Mouse (Mus musculus) heart, embryonic 10.5 days (tissue): Measurements from ENCODE around the gene A630095N17Rik. TPM values are rescaled to one million over a fixed set of nuclear protein-coding genes. Genes with fewer than 3 reads are reported as not detected.

Source experiments
- DNase-seq: peaks from one replicate; pipeline ENCODE4 v3.0.0-alpha.2; 2017; ENCODE audit warnings: low spot score
- H3K27ac ChIP-seq: fragments of 300-500 bp; sonication (generic); 2 replicates; pipeline ENCODE4 v1.5.1; 2016; ENCODE audit warnings: mild to moderate bottlenecking
- H3K27me3 ChIP-seq: fragments of 300-500 bp; sonication (generic); 2 replicates; pipeline ENCODE4 v1.6.1; 2016; ENCODE audit warnings: mild to moderate bottlenecking; ENCODE audit not compliant: poor library complexity, insufficient read depth, severe bottlenecking
- H3K36me3 ChIP-seq: fragments of 300-500 bp; sonication (generic); 2 replicates; pipeline ENCODE4 v1.6.1; 2016; ENCODE audit warnings: mild to moderate bottlenecking, moderate library complexity
- H3K4me1 ChIP-seq: fragments of 300-500 bp; sonication (generic); 2 replicates; pipeline ENCODE4 v1.6.1; 2016; ENCODE audit warnings: mild to moderate bottlenecking
- H3K4me3 ChIP-seq: fragments of 300-500 bp; sonication (generic); 2 replicates; pipeline ENCODE4 v1.5.1; 2016; ENCODE audit warnings: mild to moderate bottlenecking, moderate library complexity
- H3K9me3 ChIP-seq: fragments of 300-500 bp; sonication (generic); 2 replicates; pipeline ENCODE4 v1.6.1; 2016; ENCODE audit warnings: mild to moderate bottlenecking, moderate library complexity
- WGBS: fragments of 180-500 bp; shearing (Covaris S2); methylation state at CpG from one replicate; pipeline ENCODE4 v1.1.7; 2016; 5-methylcytosine and 5-hydroxymethylcytosine counted together
- polyA plus RNA-seq: library from polyadenylated mRNA; unstranded; fragments of >200 nt; fragmentation: Nextera tagmentation; extraction: Ambion mirVana; gene quantifications from 2 replicates; pipeline ENCODE4 v1.2.1, GENCODE M21; 2016

The A630095N17Rik gene
- polyA plus RNA-seq, 1 experiment from 2014 or later = not detected

DNA sequence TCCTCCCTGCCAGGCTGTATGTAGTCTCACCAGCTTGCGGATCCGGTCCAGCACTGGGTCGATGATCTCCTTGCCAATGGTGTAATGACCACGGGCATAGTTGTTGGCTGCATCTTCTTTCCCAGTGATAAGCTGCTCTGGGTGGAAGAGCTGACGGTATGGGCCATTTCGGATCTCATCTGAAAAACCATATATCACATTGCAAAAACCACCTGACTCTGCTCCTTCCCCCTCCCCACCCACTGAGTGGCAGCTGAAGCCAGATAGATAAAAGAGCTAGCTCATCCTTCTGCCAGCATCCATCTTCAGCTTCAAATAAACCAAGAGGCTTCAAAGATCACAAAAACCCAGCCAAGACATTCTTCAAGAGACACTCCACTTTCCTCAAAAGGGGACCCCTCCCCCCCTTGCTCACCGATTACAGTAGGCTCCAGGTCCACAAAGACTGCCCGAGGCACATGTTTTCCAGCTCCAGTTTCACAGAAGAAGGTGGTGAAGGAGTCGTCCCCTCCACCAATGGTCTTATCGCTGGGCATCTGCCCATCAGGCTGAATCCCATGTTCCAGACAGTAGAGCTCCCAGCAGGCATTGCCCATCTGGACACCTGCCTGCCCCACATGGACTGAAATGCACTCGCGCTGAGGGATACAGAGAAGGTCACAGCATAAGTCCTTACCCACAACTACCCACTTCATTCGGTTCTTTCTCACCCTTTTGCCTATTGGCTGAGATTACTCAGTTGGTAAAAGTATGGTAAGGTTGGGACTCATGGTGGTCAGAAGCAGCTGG lies 14.9 kb downstream of the A630095N17Rik start:
- WGBS = 70% methylated on average over 13 of the region's 13 CpGs
- peaks cover 35% of the 10 kb centered on the region for H3K4me1 ChIP-seq
- H3K9me3 ChIP-seq = no peaks in the 10 kb centered on the region
- no peak for DNase-seq
- H3K36me3 ChIP-seq = peaks cover 44% of the 10 kb centered on the region
- H3K27ac ChIP-seq = no peak overlapping the region
- peak overlapping the region; percentile 6; the same call in 1 of the 2 replicates for H3K4me3 ChIP-seq
- peaks cover 62% of the 10 kb centered on the region for H3K27me3 ChIP-seq

GRCm38 (mm10) chr1:75215785-75216184 lies 16.1 kb downstream of the A630095N17Rik start:
- Histone ChIP-seq H3K9me3 (no peaks in the 10 kb centered on the region), H3K27ac (no peak overlapping the region), H3K4me1 (peaks cover 43% of the 10 kb centered on the region), H3K4me3 (no peak overlapping the region), H3K36me3 (peaks cover 48% of the 10 kb centered on the region), H3K27me3 (peaks cover 50% of the 10 kb centered on the region)
- 88% methylated on average over 9 of the region's 9 CpGs for whole genome bisulfite sequencing
- DNase-seq = no peak

DNA sequence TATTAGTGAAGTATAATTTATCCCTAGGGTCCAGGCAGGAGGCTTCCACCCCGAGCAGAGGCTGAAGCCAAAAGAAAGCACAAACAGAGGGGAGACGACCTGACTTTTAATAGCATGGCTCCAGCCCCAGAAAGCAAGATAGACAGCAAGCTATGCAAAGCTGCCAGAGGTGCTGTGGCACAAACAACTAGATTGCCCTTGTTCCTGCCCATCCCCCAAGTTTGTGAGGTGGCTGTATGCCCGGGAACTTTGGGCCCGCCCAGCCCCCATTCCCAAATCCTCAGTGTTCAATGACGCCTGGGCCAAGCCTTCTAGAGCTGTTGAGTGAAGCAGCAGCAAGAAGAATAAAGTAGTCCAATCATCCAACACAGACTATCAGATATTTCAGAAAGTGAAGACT lies 17.0 kb downstream of the A630095N17Rik start:
- H3K27me3 ChIP-seq = peaks cover 42% of the 10 kb centered on the region
- no peaks in the 10 kb centered on the region for H3K9me3 ChIP-seq
- peaks cover 48% of the 10 kb centered on the region for H3K4me1 ChIP-seq
- no peak for DNase-seq
- peaks cover 48% of the 10 kb centered on the region for H3K36me3 ChIP-seq
- 79% methylated on average over 5 of the region's 5 CpGs for WGBS
- H3K27ac ChIP-seq = no peak overlapping the region
- no peak overlapping the region for H3K4me3 ChIP-seq

- H3K27ac ChIP-seq = no peak overlapping the region
- no peak overlapping the region for H3K4me3 ChIP-seq
- no peaks in the 10 kb centered on the region for H3K9me3 ChIP-seq
- peaks cover 48% of the 10 kb centered on the region for H3K36me3 ChIP-seq
- peaks cover 42% of the 10 kb centered on the region for H3K27me3 ChIP-seq
- 64% methylated on average over 2 of the region's 2 CpGs for WGBS
- DNase-seq = no peak
- peaks cover 48% of the 10 kb centered on the region for H3K4me1 ChIP-seq
Measured at GRCm38 (mm10) chr1:75214442-75214841, 17.5 kb downstream of the A630095N17Rik start.

DNA sequence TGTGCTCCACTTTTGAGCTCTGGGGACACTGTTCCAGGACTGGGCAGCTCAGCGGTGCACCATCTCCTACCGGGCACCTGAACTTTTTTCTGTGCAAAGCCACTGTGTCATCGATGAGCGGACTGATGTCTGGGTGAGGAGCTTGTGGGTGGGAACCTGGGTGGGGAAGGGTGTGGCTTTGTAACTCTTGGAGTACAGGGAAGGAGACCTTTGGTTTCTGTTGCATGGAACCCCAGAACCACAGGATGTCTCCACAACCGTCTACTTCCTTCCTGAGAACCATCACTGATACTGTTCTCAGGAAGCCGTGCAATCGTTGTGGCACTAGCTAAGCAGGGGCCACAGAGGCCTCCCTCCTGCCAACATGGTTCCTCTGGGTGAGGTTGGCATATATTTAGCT lies 18.8 kb downstream of the A630095N17Rik start:
- H3K27me3 ChIP-seq = peaks cover 41% of the 10 kb centered on the region
- no peak overlapping the region for H3K4me3 ChIP-seq
- peaks cover 41% of the 10 kb centered on the region for H3K4me1 ChIP-seq
- H3K9me3 ChIP-seq = no peaks in the 10 kb centered on the region
- peaks cover 48% of the 10 kb centered on the region for H3K36me3 ChIP-seq
- 83% methylated on average over 7 of the region's 7 CpGs for WGBS
- no peak for DNase-seq
- no peak overlapping the region for H3K27ac ChIP-seq

GRCm38 (mm10) chr1:75212542-75212941 lies 19.4 kb downstream of the A630095N17Rik start:
- 75% methylated on average over 4 of the region's 4 CpGs for WGBS
- no peak overlapping the region; the same call in 1 of the 2 replicates for H3K4me3 ChIP-seq
- no peak for DNase-seq
- peaks cover 36% of the 10 kb centered on the region for H3K27me3 ChIP-seq
- no peak overlapping the region for H3K27ac ChIP-seq
- peaks cover 37% of the 10 kb centered on the region for H3K4me1 ChIP-seq
- H3K36me3 ChIP-seq = peaks cover 48% of the 10 kb centered on the region
- H3K9me3 ChIP-seq = no peaks in the 10 kb centered on the region

DNA sequence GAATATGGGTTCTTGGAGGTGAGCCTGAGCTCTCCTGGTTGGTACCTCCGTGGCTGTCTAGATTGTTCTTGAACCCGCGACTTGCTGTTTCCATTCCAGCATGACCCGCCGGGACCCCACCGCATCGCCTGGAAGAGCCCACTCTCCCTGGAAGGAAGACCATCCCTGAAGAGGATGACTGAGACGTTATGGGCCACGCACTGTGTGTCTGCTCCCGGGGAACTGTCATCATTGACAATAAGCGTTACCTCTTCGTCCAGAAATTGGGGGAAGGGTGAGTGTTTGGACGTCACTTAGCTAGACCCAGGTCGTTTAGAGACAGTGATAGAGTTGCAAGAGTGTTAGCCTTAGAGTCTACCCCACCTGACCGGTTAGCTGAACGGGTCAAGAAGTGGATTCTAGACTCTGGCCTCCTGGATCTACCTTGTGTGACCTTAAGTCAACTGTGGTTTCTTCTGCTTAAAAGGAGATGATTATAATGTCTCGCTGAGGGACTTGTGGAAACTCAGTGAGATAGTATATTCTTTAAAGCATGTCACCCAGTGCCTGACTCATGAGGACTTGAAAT lies 20.7 kb downstream of the A630095N17Rik start:
- WGBS = 10% methylated on average over 17 of the region's 17 CpGs
- peaks cover 23% of the 10 kb centered on the region; the same call in 1 of the 2 replicates for H3K27me3 ChIP-seq
- no peaks in the 10 kb centered on the region for H3K9me3 ChIP-seq
- peak overlapping the region; percentile 94 for H3K27ac ChIP-seq
- peak overlapping the region; percentile 97 for H3K4me3 ChIP-seq
- DNase-seq = no peak
- peaks cover 46% of the 10 kb centered on the region for H3K36me3 ChIP-seq
- H3K4me1 ChIP-seq = peaks cover 37% of the 10 kb centered on the region

GRCm38 (mm10) chr1:75210136-75211087 lies 21.5 kb downstream of the A630095N17Rik start, which contains the start of the genes Glb1l and Stk16:
Glb1l (minus strand) TSS chr1:75210813.
Stk16 (plus strand) TSS chr1:75210838.
- WGBS = 6% methylated on average over 42 of the region's 42 CpGs
- Histone ChIP-seq H3K27ac (peak within 1 kb of the TSS; percentile 94), H3K27me3 (peaks cover 18% of the 10 kb centered on the region; the same call in 1 of the 2 replicates), H3K9me3 (no peaks in the 10 kb centered on the region), H3K4me1 (peaks cover 37% of the 10 kb centered on the region), H3K36me3 (peaks cover 38% of the 10 kb centered on the region), H3K4me3 (peak within 1 kb of the TSS; percentile 97)
- peak; percentile 97 for DNase-seq

- 12% methylated on average over 34 of the region's 34 CpGs for WGBS
- peak overlapping the region; percentile 57; the same call in 1 of the 2 replicates for H3K27ac ChIP-seq
- H3K4me1 ChIP-seq = peaks cover 37% of the 10 kb centered on the region
- no peaks in the 10 kb centered on the region for H3K9me3 ChIP-seq
- DNase-seq = no peak
- H3K36me3 ChIP-seq = peaks cover 25% of the 10 kb centered on the region
- H3K27me3 ChIP-seq = peaks cover 18% of the 10 kb centered on the region; the same call in 1 of the 2 replicates
- peak overlapping the region; percentile 55 for H3K4me3 ChIP-seq
Measured at GRCm38 (mm10) chr1:75208967-75209678, 22.8 kb downstream of the A630095N17Rik start.

DNA sequence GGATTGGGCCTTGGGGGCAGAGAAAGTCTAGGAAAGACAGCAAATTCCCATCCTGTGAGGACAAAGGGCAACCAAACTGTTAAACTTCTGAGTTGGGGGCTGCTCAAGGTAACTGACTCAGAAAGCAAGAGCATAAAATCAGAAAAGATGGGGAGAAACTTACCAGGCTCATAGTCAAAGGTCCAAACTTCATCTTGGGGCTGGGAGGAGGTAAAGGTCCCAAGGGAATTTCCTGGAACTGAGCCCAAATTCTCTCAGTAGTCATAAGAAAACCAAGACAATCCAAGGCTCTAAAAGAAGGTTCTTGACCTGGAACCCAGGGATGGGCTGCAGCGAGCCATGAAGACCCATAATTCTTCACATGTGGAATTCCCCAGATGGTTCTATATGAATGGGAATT lies 30.7 kb downstream of the A630095N17Rik start:
- WGBS = 87% methylated on average over 1 of the region's 1 CpGs
- Histone ChIP-seq H3K27me3 (no peaks in the 10 kb centered on the region), H3K36me3 (peaks cover 37% of the 10 kb centered on the region), H3K4me3 (no peak overlapping the region), H3K27ac (no peak overlapping the region), H3K4me1 (no peaks in the 10 kb centered on the region), H3K9me3 (no peaks in the 10 kb centered on the region)
- no peak for DNase-seq

DNA sequence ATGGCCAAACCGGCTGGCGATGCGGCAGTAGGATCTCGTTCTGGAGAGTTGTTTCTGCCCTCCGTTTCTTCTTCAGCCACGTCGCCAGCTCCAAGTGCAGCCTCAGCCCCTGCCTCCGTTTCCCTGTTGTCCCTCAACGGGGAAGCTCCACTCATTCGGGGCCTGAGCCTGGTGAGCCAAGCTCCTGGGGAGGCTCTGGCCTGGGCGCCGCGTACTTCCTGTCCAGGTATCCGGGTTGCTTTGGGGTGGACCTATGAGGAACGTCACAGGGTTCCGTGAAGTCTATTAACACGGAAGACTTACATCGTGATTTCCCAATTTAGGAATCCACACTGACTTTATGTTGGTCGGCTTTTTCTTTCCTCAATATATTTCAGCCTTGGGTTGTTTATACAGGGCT lies 39.5 kb downstream of the A630095N17Rik start:
- WGBS = under 1% methylated on average over 19 of the region's 19 CpGs
- H3K9me3 ChIP-seq = no peaks in the 10 kb centered on the region
- H3K4me3 ChIP-seq = peak overlapping the region; percentile 82
- H3K27me3 ChIP-seq = no peaks in the 10 kb centered on the region
- DNase-seq = no peak
- H3K4me1 ChIP-seq = peaks cover 22% of the 10 kb centered on the region
- peak overlapping the region; percentile 93 for H3K27ac ChIP-seq
- peaks cover 48% of the 10 kb centered on the region for H3K36me3 ChIP-seq
